Mouse (Mus musculus) hindbrain, embryonic 12.5 days (tissue): Measurements from ENCODE around the gene Fuca1. TPM values are rescaled to one million over a fixed set of nuclear protein-coding genes. Genes with fewer than 3 reads are reported as not detected.

Experiments
- ATAC-seq: fragments of 200-750 bp; cut with Nextera tagmentation; 2 replicates; pipeline ENCODE4 v1.8.0; 2017; ENCODE audit warnings: moderate TSS enrichment; ENCODE audit not compliant: low FRiP score
- H3K27ac ChIP-seq: fragments of 300-500 bp; sonication (generic); 2 replicates; pipeline ENCODE4 v1.5.1; 2016; ENCODE audit warnings: mild to moderate bottlenecking
- H3K27me3 ChIP-seq: fragments of 300-500 bp; sonication (generic); 2 replicates; pipeline ENCODE4 v1.6.1; 2016; ENCODE audit warnings: mild to moderate bottlenecking
- H3K36me3 ChIP-seq: fragments of 300-500 bp; sonication (generic); 2 replicates; pipeline ENCODE4 v1.6.1; 2016; ENCODE audit warnings: mild to moderate bottlenecking
- H3K4me1 ChIP-seq: fragments of 300-500 bp; sonication (generic); 2 replicates; pipeline ENCODE4 v1.6.1; 2016
- H3K4me2 ChIP-seq: fragments of 300-500 bp; sonication (generic); replicated peaks from 2 replicates; pipeline ENCODE4 v1.6.1; 2016; ENCODE audit warnings: mild to moderate bottlenecking
- H3K4me3 ChIP-seq: fragments of 300-500 bp; sonication (generic); 2 replicates; pipeline ENCODE4 v1.5.1; 2016; ENCODE audit warnings: mild to moderate bottlenecking
- H3K9ac ChIP-seq: fragments of 300-500 bp; sonication (generic); 2 replicates; pipeline ENCODE4 v1.6.1; 2016; ENCODE audit warnings: mild to moderate bottlenecking, moderate library complexity
- H3K9me3 ChIP-seq: fragments of 300-500 bp; sonication (generic); replicated peaks from 2 replicates; pipeline ENCODE4 v1.6.1; 2016; ENCODE audit warnings: mild to moderate bottlenecking
- WGBS: fragments of 180-500 bp; shearing (Covaris S2); methylation state at CpG from one replicate; pipeline ENCODE4 v1.1.7; 2016; 5-methylcytosine and 5-hydroxymethylcytosine counted together
- polyA plus RNA-seq: library from polyadenylated mRNA; unstranded; fragments of >200 nt; fragmentation: Nextera tagmentation; extraction: Ambion mirVana; gene quantifications from 2 replicates; pipeline ENCODE4 v1.2.1, GENCODE M21; 2016

Fuca1 gene
- polyA plus RNA-seq, 1 experiment from 2014 or later = 50.2 TPM

DNA sequence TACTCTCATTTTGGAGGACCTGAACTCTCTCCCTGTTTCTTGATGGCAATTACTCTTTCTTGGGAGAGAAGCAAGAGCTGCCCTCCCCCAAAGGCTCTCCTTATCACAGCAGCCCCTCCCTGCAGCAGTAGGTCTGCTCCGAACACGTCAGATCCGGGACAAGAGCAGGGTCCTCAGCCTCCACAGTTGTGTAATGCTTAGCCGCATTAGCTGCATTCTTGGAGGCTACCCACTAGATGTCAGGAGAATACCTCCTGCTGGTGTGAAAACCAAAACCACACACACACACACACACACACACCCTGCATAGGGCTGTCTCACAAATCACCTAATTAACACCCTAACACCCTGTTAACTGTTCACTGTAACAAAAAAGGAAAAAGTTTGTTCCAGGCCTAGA lies 27.7 kb upstream of the Fuca1 start:
- no peaks in the 10 kb centered on the region for H3K36me3 ChIP-seq
- no peak overlapping the region for H3K27ac ChIP-seq
- no peak for ATAC-seq
- no peak overlapping the region for H3K4me2 ChIP-seq
- WGBS = 61% methylated on average over 4 of the region's 4 CpGs
- no peaks in the 10 kb centered on the region for H3K4me1 ChIP-seq
- H3K9ac ChIP-seq = no peak overlapping the region
- no peak overlapping the region for H3K4me3 ChIP-seq
- no peaks in the 10 kb centered on the region for H3K9me3 ChIP-seq
- no peaks in the 10 kb centered on the region for H3K27me3 ChIP-seq

GRCm38 (mm10) chr4:135895071-135895571 lies 25.4 kb upstream of the Fuca1 start, which contains the start of gene Cnr2:
Gene Cnr2 (plus strand): TSS chr4:135895394.
- Histone ChIP-seq H3K4me2 (no peak within 1 kb of the TSS), H3K9me3 (no peaks in the 10 kb centered on the region), H3K4me1 (no peaks in the 10 kb centered on the region), H3K36me3 (no peaks in the 10 kb centered on the region), H3K4me3 (no peak within 1 kb of the TSS), H3K9ac (no peak within 1 kb of the TSS), H3K27ac (no peak within 1 kb of the TSS), H3K27me3 (no peaks in the 10 kb centered on the region)
- WGBS = 50% methylated on average over 8 of the region's 8 CpGs
- ATAC-seq = no peak

GRCm38 (mm10) chr4:135896157-135896556 lies 24.4 kb upstream of the Fuca1 start:
- Histone ChIP-seq H3K9me3 (no peaks in the 10 kb centered on the region), H3K4me2 (no peak overlapping the region), H3K4me1 (no peaks in the 10 kb centered on the region), H3K9ac (no peak overlapping the region), H3K4me3 (no peak overlapping the region), H3K27ac (no peak overlapping the region), H3K36me3 (no peaks in the 10 kb centered on the region), H3K27me3 (no peaks in the 10 kb centered on the region)
- no peak for ATAC-seq
- WGBS = 79% methylated on average over 6 of the region's 6 CpGs

- Histone ChIP-seq H3K27me3 (no peaks in the 10 kb centered on the region), H3K9me3 (no peaks in the 10 kb centered on the region), H3K9ac (no peak overlapping the region), H3K36me3 (no peaks in the 10 kb centered on the region), H3K4me3 (no peak overlapping the region), H3K4me1 (no peaks in the 10 kb centered on the region), H3K27ac (no peak overlapping the region), H3K4me2 (no peak overlapping the region)
- ATAC-seq = no peak
- WGBS = 83% methylated on average over 9 of the region's 9 CpGs
Measured at GRCm38 (mm10) chr4:135898380-135899049, 22.0 kb upstream of the Fuca1 start.

DNA sequence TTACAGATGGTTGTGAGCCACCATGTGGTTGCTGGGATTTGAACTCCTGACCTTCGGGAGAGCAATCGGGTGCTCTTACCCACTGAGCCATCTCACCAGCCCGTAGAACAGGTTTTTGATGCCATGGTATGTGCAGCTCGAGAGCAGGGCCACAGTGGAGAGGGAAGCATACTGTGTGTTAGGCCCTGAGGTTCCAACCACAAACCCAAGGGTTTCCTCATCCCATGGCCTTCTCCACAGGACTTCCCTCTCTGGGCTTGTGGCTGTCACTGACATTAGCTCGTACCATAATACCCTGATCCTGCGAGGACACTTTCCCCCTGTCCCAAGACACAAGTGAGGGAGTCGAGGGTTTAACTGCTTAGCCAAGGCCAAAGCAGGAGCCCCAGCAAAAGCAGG lies 21.5 kb upstream of the Fuca1 start:
- Histone ChIP-seq H3K36me3 (no peaks in the 10 kb centered on the region), H3K4me2 (no peak overlapping the region), H3K27ac (no peak overlapping the region), H3K9me3 (no peaks in the 10 kb centered on the region), H3K9ac (no peak overlapping the region), H3K4me1 (no peaks in the 10 kb centered on the region), H3K27me3 (no peaks in the 10 kb centered on the region), H3K4me3 (no peak overlapping the region)
- ATAC-seq = no peak
- WGBS = 87% methylated on average over 7 of the region's 7 CpGs

GRCm38 (mm10) chr4:135900008-135900407 lies 20.5 kb upstream of the Fuca1 start:
- Histone ChIP-seq H3K4me2 (no peak overlapping the region), H3K4me3 (no peak overlapping the region), H3K27ac (no peak overlapping the region), H3K27me3 (no peaks in the 10 kb centered on the region), H3K4me1 (no peaks in the 10 kb centered on the region), H3K9ac (no peak overlapping the region), H3K9me3 (no peaks in the 10 kb centered on the region), H3K36me3 (no peaks in the 10 kb centered on the region)
- ATAC-seq = no peak
- WGBS = 69% methylated on average over 5 of the region's 5 CpGs

DNA sequence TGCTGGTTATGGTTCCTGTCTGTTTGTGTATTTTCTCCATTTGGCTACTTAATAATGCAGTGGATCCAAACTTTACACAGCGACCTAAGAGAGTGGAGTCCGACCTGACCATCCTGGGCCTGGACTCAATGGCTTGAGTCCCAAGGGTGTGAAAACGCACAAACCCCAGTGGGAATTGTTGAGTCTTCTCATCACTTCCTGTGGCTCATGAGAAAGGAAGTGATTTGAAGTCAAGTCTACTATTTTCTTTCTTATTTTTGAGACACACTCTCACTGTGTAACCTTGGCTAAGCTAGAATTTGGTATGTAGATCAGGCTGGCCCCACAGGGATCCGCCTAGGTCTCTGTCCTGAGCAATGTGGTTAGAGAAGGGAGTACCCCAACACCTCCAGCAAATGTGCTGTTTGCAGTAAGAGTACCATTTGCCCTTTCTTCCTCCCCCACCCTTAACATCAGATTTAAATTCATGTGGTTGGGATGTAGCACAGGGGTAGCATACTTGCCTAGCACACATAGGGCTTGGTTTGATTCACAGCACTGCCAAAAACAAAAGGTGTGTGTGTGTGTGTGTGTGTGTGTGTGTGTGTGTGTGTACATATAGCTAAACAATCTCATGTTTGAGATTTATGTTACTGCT lies 17.8 kb upstream of the Fuca1 start:
- WGBS = 90% methylated on average over 4 of the region's 4 CpGs
- H3K9ac ChIP-seq = no peak overlapping the region
- no peak for ATAC-seq
- H3K27me3 ChIP-seq = no peaks in the 10 kb centered on the region
- H3K9me3 ChIP-seq = no peaks in the 10 kb centered on the region
- no peak overlapping the region for H3K4me2 ChIP-seq
- no peaks in the 10 kb centered on the region for H3K36me3 ChIP-seq
- no peaks in the 10 kb centered on the region for H3K4me1 ChIP-seq
- H3K4me3 ChIP-seq = no peak overlapping the region
- H3K27ac ChIP-seq = no peak overlapping the region

GRCm38 (mm10) chr4:135904810-135905209 lies 15.7 kb upstream of the Fuca1 start:
- 64% methylated on average over 1 of the region's 1 CpGs for WGBS
- no peak overlapping the region for H3K9ac ChIP-seq

DNA sequence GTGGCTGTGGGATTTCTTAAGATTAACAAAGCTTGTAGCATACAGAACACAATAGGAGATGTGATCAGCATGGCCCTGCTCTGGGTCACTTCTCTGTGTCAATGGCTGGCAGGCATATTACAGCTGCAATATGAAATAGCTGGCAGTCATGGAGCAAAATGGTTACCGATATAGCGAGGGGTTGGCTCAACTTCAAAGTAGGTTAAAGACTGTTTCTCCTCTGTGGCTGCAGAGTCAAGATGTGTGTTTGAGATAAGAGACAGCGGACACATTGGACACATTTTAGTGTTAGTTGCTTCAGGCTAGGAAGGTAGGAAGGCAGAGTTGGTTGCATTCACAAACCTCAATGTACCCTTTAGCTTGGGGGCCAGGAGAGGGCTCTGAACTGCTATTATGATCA lies 13.9 kb upstream of the Fuca1 start:
- H3K27ac ChIP-seq = no peak overlapping the region
- H3K9me3 ChIP-seq = no peaks in the 10 kb centered on the region
- ATAC-seq = no peak
- 82% methylated on average over 3 of the region's 3 CpGs for WGBS
- H3K9ac ChIP-seq = no peak overlapping the region
- H3K4me2 ChIP-seq = no peak overlapping the region
- H3K36me3 ChIP-seq = no peaks in the 10 kb centered on the region
- no peaks in the 10 kb centered on the region for H3K4me1 ChIP-seq
- H3K27me3 ChIP-seq = no peaks in the 10 kb centered on the region
- no peak overlapping the region for H3K4me3 ChIP-seq

More at GRCm38 (mm10) chr4:135904810-135905209, 15.7 kb upstream of the Fuca1 start:
- Histone ChIP-seq H3K4me1 (no peaks in the 10 kb centered on the region), H3K4me3 (no peak overlapping the region), H3K4me2 (no peak overlapping the region), H3K9me3 (no peaks in the 10 kb centered on the region), H3K36me3 (no peaks in the 10 kb centered on the region), H3K27me3 (no peaks in the 10 kb centered on the region), H3K27ac (no peak overlapping the region)
- no peak for ATAC-seq

GRCm38 (mm10) chr4:135909326-135910066 lies 11.0 kb upstream of the Fuca1 start:
- no peak for ATAC-seq

GRCm38 (mm10) chr4:135911531-135911930 lies 9.0 kb upstream of the Fuca1 start:
- Histone ChIP-seq H3K4me2 (no peak overlapping the region), H3K4me1 (peaks cover 11% of the 10 kb centered on the region), H3K9me3 (no peaks in the 10 kb centered on the region), H3K4me3 (no peak overlapping the region), H3K27ac (no peak overlapping the region), H3K9ac (no peak overlapping the region), H3K36me3 (no peaks in the 10 kb centered on the region), H3K27me3 (no peaks in the 10 kb centered on the region)
- WGBS = 78% methylated on average over 7 of the region's 7 CpGs
- no peak for ATAC-seq

More at GRCm38 (mm10) chr4:135909326-135910066, 11.0 kb upstream of the Fuca1 start:
- H3K27ac ChIP-seq = no peak overlapping the region
- peaks cover 11% of the 10 kb centered on the region for H3K4me1 ChIP-seq
- H3K27me3 ChIP-seq = no peaks in the 10 kb centered on the region
- WGBS = 71% methylated on average over 13 of the region's 13 CpGs
- H3K9me3 ChIP-seq = no peaks in the 10 kb centered on the region
- no peak overlapping the region for H3K4me3 ChIP-seq
- H3K9ac ChIP-seq = no peak overlapping the region
- no peak overlapping the region for H3K4me2 ChIP-seq
- no peaks in the 10 kb centered on the region for H3K36me3 ChIP-seq

- ATAC-seq = no peak
- H3K27me3 ChIP-seq = no peaks in the 10 kb centered on the region
- WGBS = 63% methylated on average over 3 of the region's 3 CpGs
- no peak overlapping the region for H3K9ac ChIP-seq
- H3K4me2 ChIP-seq = no peak overlapping the region
- peak overlapping the region; percentile 52; the same call in 1 of the 2 replicates for H3K27ac ChIP-seq
- no peaks in the 10 kb centered on the region for H3K36me3 ChIP-seq
- H3K9me3 ChIP-seq = no peaks in the 10 kb centered on the region
- no peak overlapping the region for H3K4me3 ChIP-seq
- peaks cover 11% of the 10 kb centered on the region for H3K4me1 ChIP-seq
Measured at GRCm38 (mm10) chr4:135912164-135912563, 8.4 kb upstream of the Fuca1 start.
